Mouse (Mus musculus) embryonic facial prominence, embryonic 11.5 days (tissue): Measurements from ENCODE around the gene Zcchc14. TPM values are rescaled to one million over a fixed set of nuclear protein-coding genes. Genes with fewer than 3 reads are reported as not detected.

ENCODE experiments used
- ATAC-seq: fragments of 200-750 bp; cut with Nextera tagmentation; replicated peaks from 2 replicates; pipeline ENCODE4 v1.8.0; 2017; ENCODE audit warnings: low read depth; ENCODE audit not compliant: insufficient number of reproducible peaks, low FRiP score, low TSS enrichment
- DNase-seq: peaks from one replicate; pipeline ENCODE4 v3.0.0-alpha.2; 2015; ENCODE audit warnings: low spot score
- H3K27ac ChIP-seq: fragments of 300-500 bp; sonication (generic); replicated peaks from 2 replicates; pipeline ENCODE4 v1.5.1; 2014; ENCODE audit warnings: mild to moderate bottlenecking, low read depth, low read length, control low read depth
- H3K27me3 ChIP-seq: fragments of 300-500 bp; sonication (generic); 2 replicates; pipeline ENCODE4 v1.6.1; 2014; ENCODE audit warnings: mild to moderate bottlenecking, low read length, moderate library complexity, mixed read lengths; ENCODE audit not compliant: control insufficient read depth, insufficient read depth
- H3K36me3 ChIP-seq: fragments of 300-500 bp; sonication (generic); replicated peaks from 2 replicates; pipeline ENCODE4 v1.6.1; 2014; ENCODE audit warnings: low read depth, mild to moderate bottlenecking, low read length, moderate library complexity, mixed read lengths; ENCODE audit not compliant: control insufficient read depth, insufficient read depth
- H3K4me1 ChIP-seq: fragments of 300-500 bp; sonication (generic); 2 replicates; pipeline ENCODE4 v1.6.1; 2014; ENCODE audit warnings: low read length, mixed read lengths; ENCODE audit not compliant: control insufficient read depth, insufficient read depth
- H3K4me2 ChIP-seq: fragments of 300-500 bp; sonication (generic); 2 replicates; pipeline ENCODE4 v1.6.1; 2014; ENCODE audit warnings: low read depth, mild to moderate bottlenecking, control low read depth, low read length, moderate library complexity
- H3K4me3 ChIP-seq: fragments of 300-500 bp; sonication (generic); 2 replicates; pipeline ENCODE4 v1.5.1; 2014; ENCODE audit warnings: low read depth, low read length, control low read depth
- H3K9ac ChIP-seq: fragments of 300-500 bp; sonication (generic); replicated peaks from 2 replicates; pipeline ENCODE4 v1.6.1; 2014; ENCODE audit warnings: mild to moderate bottlenecking, control low read depth, low read length
- H3K9me3 ChIP-seq: fragments of 300-500 bp; sonication (generic); replicated peaks from 2 replicates; pipeline ENCODE4 v1.6.1; 2016; ENCODE audit warnings: mild to moderate bottlenecking, low read length, inconsistent platforms, mixed read lengths; ENCODE audit not compliant: control insufficient read depth
- WGBS: fragments of 180-500 bp; shearing (Covaris S2); extraction: QIAGEN DNeasy Blood & Tissue Kit; methylation state at CpG from one replicate; pipeline ENCODE4 v1.1.7; 2014; 5-methylcytosine and 5-hydroxymethylcytosine counted together
- polyA plus RNA-seq: library from polyadenylated mRNA; unstranded; fragments of >200 nt; fragmentation: Nextera tagmentation; extraction: Ambion mirVana; gene quantifications from 2 replicates; pipeline ENCODE4 v1.2.1, GENCODE M21; 2014

Zcchc14 gene
- polyA plus RNA-seq, 1 experiment from 2014 or later, result 17.4 TPM

DNA sequence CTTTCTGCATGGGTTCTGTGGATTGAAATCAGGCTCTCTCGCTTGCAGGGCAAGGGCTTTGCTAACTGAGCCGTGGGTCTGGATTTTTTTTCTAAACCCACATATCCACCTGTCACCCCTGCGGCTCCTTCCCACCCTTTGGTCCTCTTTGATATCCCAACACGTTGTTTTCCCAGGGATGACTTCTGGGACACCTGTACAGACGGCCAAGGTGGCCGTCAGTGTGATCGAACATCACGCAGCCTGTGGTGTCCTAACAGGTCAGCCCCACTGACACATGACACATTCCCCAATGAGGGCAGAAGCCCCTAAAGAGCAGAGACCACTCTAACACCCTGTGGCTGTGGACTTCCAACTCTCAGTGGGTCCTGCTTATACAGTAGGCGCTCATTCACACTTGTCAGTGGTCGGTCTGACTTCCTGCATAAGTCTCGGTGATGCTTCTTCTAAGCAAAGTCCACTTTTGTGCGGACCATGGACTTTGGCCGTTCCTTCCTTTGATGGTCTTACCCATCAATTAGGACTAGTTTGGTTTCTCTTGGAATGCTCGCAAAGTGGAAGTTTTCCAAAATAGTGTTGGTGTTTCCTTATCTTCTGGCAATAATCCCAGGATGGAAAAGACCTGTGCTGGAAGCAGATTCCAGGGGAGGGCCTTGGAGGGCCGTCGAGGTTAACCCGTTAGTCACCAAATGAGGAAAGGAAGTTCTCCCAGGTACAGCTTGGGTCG is 9.1 kb upstream of the Zcchc14 start:
- Histone ChIP-seq H3K27ac (no peak overlapping the region), H3K9ac (no peak overlapping the region), H3K27me3 (no peaks in the 10 kb centered on the region), H3K4me3 (no peak overlapping the region), H3K36me3 (no peaks in the 10 kb centered on the region), H3K4me1 (0 out of 2 replicates have a peak, but pooled peaks cover 3% of the 10 kb centered on the region), H3K4me2 (no peak overlapping the region), H3K9me3 (no peaks in the 10 kb centered on the region)
- ATAC-seq, result no peak
- WGBS, result 84% methylated on average over 18 of the region's 18 CpGs
- DNase-seq, result no peak

DNA sequence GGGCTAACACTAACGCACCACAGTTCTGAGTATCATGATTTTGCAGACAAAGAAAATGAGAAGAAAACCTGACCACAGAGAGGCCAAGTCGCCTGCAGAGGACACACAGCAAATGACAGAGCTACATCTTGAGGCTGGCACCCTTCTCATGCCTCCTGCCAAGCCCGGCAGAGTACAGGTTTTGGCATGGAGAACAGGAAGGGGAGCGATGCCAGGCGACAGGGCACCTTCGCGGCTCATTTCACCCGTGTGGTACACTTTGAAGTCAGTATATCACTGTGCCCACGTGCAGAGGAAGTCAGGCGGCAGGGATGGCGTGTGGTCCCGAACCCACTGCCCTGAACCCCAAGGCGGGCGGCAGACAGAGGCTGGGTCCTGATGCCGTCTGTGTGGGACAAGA is 7.9 kb upstream of the Zcchc14 start:
- Histone ChIP-seq H3K4me3 (no peak overlapping the region), H3K4me1 (0 out of 2 replicates have a peak, but pooled peaks cover under 1% of the 10 kb centered on the region), H3K27ac (no peak overlapping the region), H3K9ac (no peak overlapping the region), H3K4me2 (no peak overlapping the region), H3K36me3 (no peaks in the 10 kb centered on the region), H3K27me3 (no peaks in the 10 kb centered on the region), H3K9me3 (no peaks in the 10 kb centered on the region)
- ATAC-seq (no peak), DNase-seq (no peak)
- WGBS, result 81% methylated on average over 15 of the region's 15 CpGs

DNA sequence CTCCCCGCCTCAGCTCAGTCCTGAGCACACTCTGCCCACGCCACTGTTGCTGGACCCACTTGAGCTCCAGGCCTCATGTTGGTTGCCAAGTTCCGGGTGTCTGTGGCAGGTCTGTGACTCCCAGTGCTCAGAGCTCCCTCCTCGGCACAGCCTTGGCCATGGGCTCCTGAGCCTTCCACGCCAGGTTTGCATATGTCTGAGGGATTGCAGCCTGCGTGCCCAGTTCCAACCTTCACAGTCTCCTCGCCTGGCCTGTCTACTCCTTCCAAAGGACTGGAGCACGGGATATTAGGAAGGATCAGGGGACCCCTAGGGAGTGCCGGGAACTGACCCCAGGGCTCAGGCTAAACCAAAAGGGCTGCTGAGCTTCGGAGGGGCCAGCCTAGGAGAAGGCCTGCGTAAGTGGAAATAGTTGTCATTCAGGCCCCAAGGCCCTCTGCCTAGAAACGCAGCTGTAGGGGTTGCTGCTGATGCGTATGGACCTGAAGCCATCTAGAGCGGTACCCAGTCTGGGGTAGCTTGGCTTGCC is 2.3 kb upstream of the Zcchc14 start:
- no peak overlapping the region for H3K9ac ChIP-seq
- ATAC-seq (no peak), DNase-seq (no peak)
- H3K4me1 ChIP-seq, result peaks cover 15% of the 10 kb centered on the region
- H3K9me3 ChIP-seq, result no peaks in the 10 kb centered on the region
- no peaks in the 10 kb centered on the region for H3K27me3 ChIP-seq
- no peak overlapping the region for H3K4me2 ChIP-seq
- no peak overlapping the region for H3K27ac ChIP-seq
- 69% methylated on average over 14 of the region's 14 CpGs for WGBS
- no peaks in the 10 kb centered on the region for H3K36me3 ChIP-seq
- H3K4me3 ChIP-seq, result no peak overlapping the region

DNA sequence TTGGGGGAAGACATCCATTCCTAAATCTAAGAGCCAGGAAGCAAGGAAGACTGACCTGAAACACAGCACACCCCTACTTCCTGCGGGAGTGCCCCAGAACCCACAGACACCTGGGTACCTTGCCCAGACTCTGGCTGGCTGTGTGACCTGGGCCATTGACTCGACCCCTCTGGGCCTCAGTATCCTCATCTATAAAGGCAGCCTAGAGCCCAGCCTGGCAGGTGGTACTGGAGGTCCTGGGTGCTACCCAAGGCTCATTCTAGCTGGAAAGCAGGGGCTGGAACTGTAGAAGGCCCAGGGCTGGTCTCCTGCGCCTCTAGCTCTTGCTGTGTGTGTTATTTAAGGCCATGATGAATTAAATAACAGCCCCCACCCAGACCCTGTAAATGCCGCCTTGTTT is 1.4 kb upstream of the Zcchc14 start:
- ATAC-seq (no peak), DNase-seq (no peak)
- peak overlapping the region; percentile 90 for H3K4me2 ChIP-seq
- H3K27ac ChIP-seq, result no peak overlapping the region
- peaks cover 19% of the 10 kb centered on the region for H3K4me1 ChIP-seq
- H3K4me3 ChIP-seq, result peak overlapping the region; percentile 90; the same call in 1 of the 2 replicates
- H3K9ac ChIP-seq, result peak overlapping the region; percentile 86
- no peaks in the 10 kb centered on the region for H3K9me3 ChIP-seq
- no peaks in the 10 kb centered on the region for H3K27me3 ChIP-seq
- 74% methylated on average over 4 of the region's 4 CpGs for WGBS
- H3K36me3 ChIP-seq, result no peaks in the 10 kb centered on the region

DNA sequence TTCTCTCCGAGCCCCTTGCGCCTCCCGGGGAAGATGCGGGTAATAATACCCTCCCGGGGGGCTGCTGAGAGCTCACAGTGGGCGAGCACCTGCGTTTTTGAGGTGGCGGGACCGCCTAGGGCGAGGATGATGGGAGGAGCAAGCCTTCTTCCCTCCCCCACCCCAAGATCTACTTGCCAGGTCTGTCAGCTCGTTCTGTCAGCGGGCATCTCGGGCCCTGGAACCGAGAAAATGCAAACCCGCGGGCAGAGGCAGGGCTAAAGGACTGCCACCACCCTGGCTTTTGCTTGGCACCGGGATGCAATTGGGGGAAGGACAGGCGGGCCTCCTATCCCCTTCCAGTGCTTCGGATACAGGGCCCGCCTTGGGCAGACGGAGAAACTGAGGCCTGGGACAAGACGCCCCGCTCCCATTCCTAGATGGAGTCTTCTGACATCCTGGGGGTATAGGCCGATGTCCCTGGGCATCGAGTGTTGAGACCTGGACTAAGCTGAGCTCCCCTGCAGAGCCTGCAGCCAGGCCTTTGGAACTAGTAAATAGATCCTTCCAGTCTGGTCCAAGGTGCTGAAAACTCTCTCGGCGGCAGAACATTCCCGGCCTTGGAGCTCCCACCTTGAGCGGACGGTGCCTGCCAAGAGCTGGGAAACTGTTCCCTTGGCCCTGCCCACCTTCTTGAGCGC is 779 bp upstream of the Zcchc14 start:
- Histone ChIP-seq H3K27ac (peak overlapping the region; percentile 79), H3K4me2 (peak overlapping the region; percentile 90), H3K9me3 (no peaks in the 10 kb centered on the region), H3K36me3 (no peaks in the 10 kb centered on the region), H3K9ac (peak overlapping the region; percentile 86), H3K4me3 (peak overlapping the region; percentile 90), H3K4me1 (peaks cover 19% of the 10 kb centered on the region), H3K27me3 (no peaks in the 10 kb centered on the region)
- WGBS, result 2% methylated on average over 31 of the region's 31 CpGs
- ATAC-seq, result no peak
- DNase-seq, result peak; percentile 52

DNA sequence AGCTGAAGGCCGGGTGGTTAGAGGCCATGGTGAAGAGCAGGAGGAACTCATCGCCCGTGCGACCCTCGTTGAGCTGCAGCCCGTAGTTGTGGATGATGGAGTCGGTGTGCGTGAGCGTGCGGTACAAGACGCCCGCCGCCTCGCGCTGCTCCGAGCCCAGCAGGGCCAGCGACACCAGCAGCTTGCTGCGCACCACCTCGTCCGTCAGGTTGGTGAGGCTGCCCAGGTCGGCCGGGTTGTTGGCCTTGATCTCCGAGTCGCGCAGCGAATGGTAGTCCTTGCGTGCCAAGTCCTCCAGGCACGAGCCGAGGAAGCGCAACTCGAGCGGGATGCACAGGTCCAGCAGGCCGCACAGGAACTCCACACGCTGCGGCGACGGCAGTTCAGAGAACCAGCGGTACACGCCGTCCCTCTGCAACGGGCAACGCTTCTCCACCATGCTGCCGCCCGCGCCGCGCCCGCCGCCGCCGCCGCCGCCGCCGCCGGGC is 783 bp downstream of the Zcchc14 start:
- no peaks in the 10 kb centered on the region for H3K36me3 ChIP-seq
- H3K27me3 ChIP-seq, result no peaks in the 10 kb centered on the region
- H3K9me3 ChIP-seq, result no peaks in the 10 kb centered on the region
- peaks cover 19% of the 10 kb centered on the region for H3K4me1 ChIP-seq
- no peak overlapping the region for H3K27ac ChIP-seq
- H3K9ac ChIP-seq, result peak overlapping the region; percentile 72
- peak overlapping the region; percentile 80 for H3K4me3 ChIP-seq
- H3K4me2 ChIP-seq, result peak overlapping the region; percentile 98
- under 1% methylated on average over 49 of the region's 56 CpGs for WGBS
- ATAC-seq (no peak), DNase-seq (peak; percentile 59)

DNA sequence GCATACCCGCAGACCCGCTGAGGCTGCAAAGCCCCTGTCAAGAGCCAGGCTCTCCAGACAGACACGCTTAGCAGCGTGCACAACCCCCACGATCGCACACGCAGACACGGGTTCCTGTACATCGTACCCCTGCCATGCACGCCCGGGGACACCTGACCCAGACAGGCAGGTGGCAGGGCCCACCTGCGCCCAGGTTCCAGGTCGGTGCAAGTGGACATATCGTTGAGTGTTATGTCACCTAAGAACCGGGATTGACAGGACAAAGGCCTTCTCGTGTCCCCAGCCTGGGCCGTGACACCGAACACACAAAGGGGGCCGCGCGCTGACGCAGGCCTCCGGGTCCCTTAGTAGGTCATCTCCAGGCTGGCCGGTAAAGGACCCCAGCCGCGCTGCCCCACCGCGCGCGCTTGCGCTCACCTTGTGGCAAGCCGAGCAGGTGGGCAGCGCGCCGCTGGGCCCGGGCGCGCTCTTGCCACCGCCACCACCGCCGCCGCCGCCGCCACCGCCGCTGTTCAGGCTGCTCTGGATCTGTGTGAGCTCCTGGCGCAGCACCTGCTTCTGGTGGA is 1.3 kb downstream of the Zcchc14 start:
- ATAC-seq (no peak), DNase-seq (peak; percentile 19)
- Histone ChIP-seq H3K4me1 (peaks cover 19% of the 10 kb centered on the region), H3K4me2 (peak overlapping the region; percentile 98), H3K27me3 (no peaks in the 10 kb centered on the region), H3K4me3 (peak overlapping the region; percentile 80), H3K9ac (peak overlapping the region; percentile 72), H3K9me3 (no peaks in the 10 kb centered on the region), H3K27ac (no peak overlapping the region), H3K36me3 (no peaks in the 10 kb centered on the region)
- 14% methylated on average over 47 of the region's 47 CpGs for WGBS
